ENCODE assay signal across 8 mouse cellular contexts in genomic region chr11:80079751-80080150, GRCm38 (mm10). TPM values are rescaled to one million over a fixed set of nuclear protein-coding genes. Genes with fewer than 3 reads are reported as not detected.
DNase-seq lines count a peak whose midpoint lies in the region; ATAC-seq and TF ChIP-seq lines count a peak whose summit lies in the region.

No protein-coding gene starts in this region.

- intact Hi-C loops in left cerebral cortex, postnatal 4 days (cut with DNase I), result no loop called here

- peak overlapping the region; percentile 61 for H3K4me2 ChIP-seq in embryonic facial prominence, embryonic 12.5 days (replicated peaks)
- peak overlapping the region; percentile 94 for H3K4me2 ChIP-seq in intestine, postnatal 0 days (replicated peaks; ENCODE audit: low read depth)
- H3K4me2 ChIP-seq in neural tube, embryonic 12.5 days (replicated peaks), result peak overlapping the region; percentile 74

- no peaks in the 10 kb centered on the region for H3K27me3 ChIP-seq in embryonic facial prominence, embryonic 12.5 days
- no peaks in the 10 kb centered on the region for H3K27me3 ChIP-seq in intestine, postnatal 0 days (replicated peaks; ENCODE audit: control insufficient read depth, insufficient read depth, low read length)
- no peaks in the 10 kb centered on the region for H3K27me3 ChIP-seq in neural tube, embryonic 12.5 days (replicated peaks)

- 65% methylated on average over 6 of the region's 6 CpGs for WGBS in embryonic facial prominence, embryonic 12.5 days
- WGBS in intestine, postnatal 0 days, result 64% methylated on average over 6 of the region's 6 CpGs
- 68% methylated on average over 6 of the region's 6 CpGs for WGBS in neural tube, embryonic 12.5 days

- H3K36me3 ChIP-seq in embryonic facial prominence, embryonic 12.5 days, result no peaks in the 10 kb centered on the region
- no peaks in the 10 kb centered on the region for H3K36me3 ChIP-seq in intestine, postnatal 0 days (ENCODE audit: control insufficient read depth, insufficient read depth)
- H3K36me3 ChIP-seq in neural tube, embryonic 12.5 days, result no peaks in the 10 kb centered on the region

- no peak for ATAC-seq in embryonic facial prominence, embryonic 12.5 days (ENCODE audit: insufficient number of reproducible peaks, insufficient read depth, low FRiP score, low TSS enrichment)
- no peak for ATAC-seq in intestine, postnatal 0 days
- ATAC-seq in neural tube, embryonic 12.5 days (ENCODE audit: low FRiP score, low read depth), result no peak

- DNase-seq in layer of hippocampus, adult 2 months (ENCODE audit: low spot score in 2 of 2), result no peak
- no peak for DNase-seq in layer of hippocampus, adult 9-10 months (ENCODE audit: low spot score)
- DNase-seq in left cerebral cortex, postnatal 4 days, result no peak
- DNase-seq in layer of hippocampus, postnatal 10 days (ENCODE audit: low spot score in 2 of 2), result no peak
- no peak for DNase-seq in spleen, postnatal 10 days (ENCODE audit: low spot score in 2 of 2)

- H3K4me1 ChIP-seq in embryonic facial prominence, embryonic 12.5 days, result peaks cover 14% of the 10 kb centered on the region
- H3K4me1 ChIP-seq in intestine, postnatal 0 days (replicated peaks; ENCODE audit: control insufficient read depth, insufficient read depth, low read length), result no peaks in the 10 kb centered on the region
- peaks cover 7% of the 10 kb centered on the region for H3K4me1 ChIP-seq in neural tube, embryonic 12.5 days

- peak overlapping the region; percentile 46; the same call in 1 of the 2 replicates for H3K27ac ChIP-seq in layer of hippocampus, adult 2 months
- no peak overlapping the region for H3K27ac ChIP-seq in embryonic facial prominence, embryonic 12.5 days
- no peak overlapping the region for H3K27ac ChIP-seq in intestine, postnatal 0 days (ENCODE audit: low read depth, low read length)
- H3K27ac ChIP-seq in neural tube, embryonic 12.5 days, result no peak overlapping the region

- peak overlapping the region; percentile 98 for H3K9ac ChIP-seq in embryonic facial prominence, embryonic 12.5 days
- peak overlapping the region; percentile 95; the same call in 1 of the 2 replicates for H3K9ac ChIP-seq in intestine, postnatal 0 days (ENCODE audit: low read depth, low read length)
- H3K9ac ChIP-seq in neural tube, embryonic 12.5 days, result no peak overlapping the region

- no peak for TF ChIP-seq CTCF in layer of hippocampus, adult 2 months (conservative IDR thresholded peaks at IDR 0.05)
- TF ChIP-seq CTCF in intestine, postnatal 0 days (IDR thresholded peaks at IDR 0.05; ENCODE audit: low read depth), result no peak

- H3K4me3 ChIP-seq in layer of hippocampus, adult 2 months, result peak overlapping the region; percentile 90
- H3K4me3 ChIP-seq in embryonic facial prominence, embryonic 12.5 days, result peak overlapping the region; percentile 96
- peak overlapping the region; percentile 86 for H3K4me3 ChIP-seq in intestine, postnatal 0 days (ENCODE audit: low read depth, low read length)
- H3K4me3 ChIP-seq in neural tube, embryonic 12.5 days, result peak overlapping the region; percentile 90

- H3K9me3 ChIP-seq in embryonic facial prominence, embryonic 12.5 days, result no peaks in the 10 kb centered on the region
- H3K9me3 ChIP-seq in intestine, postnatal 0 days (ENCODE audit: control insufficient read depth), result no peaks in the 10 kb centered on the region
- no peaks in the 10 kb centered on the region for H3K9me3 ChIP-seq in neural tube, embryonic 12.5 days

RNA-seq across cellular contexts. Expression of gene Crlf3, which starts 1.0 kb away (rescaled TPM):
- 10 to 100 TPM; 25.7 to 26.2 TPM for total RNA-seq in layer of hippocampus, adult 2 months (2021)
- polyA plus RNA-seq in embryonic facial prominence, embryonic 12.5 days (2016; fragmentation: Nextera tagmentation; extraction: Ambion mirVana), result 51.7 and 52.9 TPM in 2 replicates
- 13.2 and 14.2 TPM in 2 replicates for polyA plus RNA-seq in intestine, postnatal 0 days (2015; fragmentation: Nextera tagmentation; extraction: Ambion mirVana)
- 24.0 and 25.2 TPM in 2 replicates for polyA plus RNA-seq in neural tube, embryonic 12.5 days (2016; fragmentation: Nextera tagmentation; extraction: Ambion mirVana)
- total RNA-seq in left cerebral cortex, postnatal 4 days (2021), result 10 to 100 TPM; 13.1 to 14.5 TPM
- total RNA-seq in layer of hippocampus, postnatal 10 days (2021), result 10 to 100 TPM; 18.0 to 18.6 TPM

RNA-seq across cellular contexts. Expression of gene Atad5, which starts 9.4 kb away (rescaled TPM):
- 1 to 10 TPM; 3.6 to 4.2 TPM for total RNA-seq in layer of hippocampus, adult 2 months (2021)
- polyA plus RNA-seq in embryonic facial prominence, embryonic 12.5 days (2016; fragmentation: Nextera tagmentation; extraction: Ambion mirVana), result 16.0 and 16.7 TPM in 2 replicates
- 2.2 and 2.4 TPM in 2 replicates for polyA plus RNA-seq in intestine, postnatal 0 days (2015; fragmentation: Nextera tagmentation; extraction: Ambion mirVana)
- polyA plus RNA-seq in neural tube, embryonic 12.5 days (2016; fragmentation: Nextera tagmentation; extraction: Ambion mirVana), result 9.4 and 9.5 TPM in 2 replicates
- total RNA-seq in left cerebral cortex, postnatal 4 days (2021), result 1 to 10 TPM; 8.0 to 8.9 TPM
- total RNA-seq in layer of hippocampus, postnatal 10 days (2021), result 1 to 10 TPM; 6.0 to 6.6 TPM
